Mouse (Mus musculus) monocyte, adult 5-6 weeks (primary cell): ENCODE data around the gene Snd1. TPM values are rescaled to one million over a fixed set of nuclear protein-coding genes. Genes with fewer than 3 reads are reported as not detected.

Source experiments
- ATAC-seq: fragments of 153-309, 156-312 bp; replicated peaks from 2 replicates; pipeline ENCODE4 v1.8.0; 2017; ENCODE audit warnings: mild to moderate bottlenecking; ENCODE audit not compliant: low TSS enrichment, insufficient number of reproducible peaks, severe bottlenecking, poor library complexity, low FRiP score
- total RNA-seq: library from RNA; stranded (forward); fragments of 200-1000, 200-491, 200-594 nt; gene quantifications from 3 replicates; pipeline ENCODE4 v1.2.3, GENCODE M21; 2017

Snd1 gene
- total RNA-seq, 1 experiment from 2014 or later: 110 TPM

GRCm38 (mm10) chr6:28572991-28573759 lies 98.2 kb downstream of the Snd1 start:
- ATAC-seq: no peak

- ATAC-seq: no peak
Measured at GRCm38 (mm10) chr6:28576356-28577264, 101.7 kb downstream of the Snd1 start.

GRCm38 (mm10) chr6:28582847-28583246 lies 107.9 kb downstream of the Snd1 start:
- ATAC-seq: no peak

DNA sequence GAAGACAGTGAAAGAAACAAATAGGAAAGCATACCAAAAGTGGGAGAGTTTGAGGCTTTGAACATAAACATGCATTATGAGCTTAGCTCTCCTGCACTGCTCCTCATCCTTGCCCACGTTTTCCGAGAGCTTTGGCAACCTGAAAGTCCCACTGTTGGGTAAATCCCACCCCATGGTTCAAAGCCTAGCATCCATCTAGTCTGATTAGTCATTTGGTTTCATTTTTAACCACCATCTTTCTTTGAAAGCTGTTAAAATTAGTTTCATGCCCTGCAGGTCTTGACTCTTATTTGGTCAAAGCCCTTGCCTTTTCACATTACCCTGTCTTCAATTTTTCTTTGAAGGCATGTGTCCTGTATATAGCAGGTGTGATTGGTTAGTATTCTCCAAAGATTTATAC lies 108.5 kb downstream of the Snd1 start:
- ATAC-seq: no peak

DNA sequence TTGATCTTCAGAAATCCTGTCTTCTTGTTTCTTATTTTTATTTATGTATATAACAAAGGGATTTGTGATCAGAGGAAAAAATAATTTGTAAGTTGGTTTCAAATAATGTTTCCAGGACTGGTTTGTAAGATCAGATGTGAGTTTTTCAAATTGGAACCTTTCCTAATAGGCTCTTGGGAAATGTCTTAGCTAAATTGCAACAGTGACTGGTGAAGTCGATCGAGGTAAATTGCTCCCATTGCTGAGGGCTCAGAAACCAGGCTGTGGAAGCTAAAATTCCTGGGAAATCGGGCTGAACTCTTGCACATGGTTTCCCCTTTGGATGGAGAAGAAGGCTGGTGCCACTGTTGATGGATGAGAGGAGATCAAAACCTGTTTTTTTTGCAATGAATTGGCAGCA lies 111.9 kb downstream of the Snd1 start:
- ATAC-seq: no peak

DNA sequence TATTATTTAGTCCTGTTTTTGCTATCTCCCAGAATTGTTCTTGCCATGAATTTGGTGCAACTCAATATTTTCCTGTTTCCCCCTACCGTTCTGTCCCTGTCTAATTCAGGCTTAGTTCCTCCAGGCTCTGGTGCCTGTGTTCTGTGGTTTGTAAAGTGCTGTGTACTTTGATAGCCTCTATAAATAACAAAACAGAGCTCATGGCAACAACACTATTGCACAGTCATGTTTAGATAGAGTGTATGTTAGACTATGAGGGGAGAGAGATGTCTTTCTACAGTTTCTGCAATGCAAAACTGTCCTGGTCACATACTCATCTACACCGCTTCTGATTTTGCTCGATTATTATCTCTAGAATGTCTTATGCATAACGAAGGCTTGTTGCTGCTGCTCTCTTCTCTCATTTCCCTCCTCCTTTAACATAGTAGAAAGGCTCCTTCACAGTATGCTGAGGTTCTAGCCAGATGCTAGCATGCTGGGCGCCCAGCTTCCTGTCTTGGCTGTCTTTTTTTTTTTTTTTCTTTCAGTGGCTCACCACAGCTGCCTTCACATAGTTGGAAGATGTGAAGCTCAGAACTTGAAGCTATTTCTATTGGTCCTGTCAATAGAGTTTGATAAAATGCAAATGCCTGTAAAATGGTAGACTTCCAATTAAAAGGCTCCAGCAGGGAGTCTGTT lies 113.7 kb downstream of the Snd1 start:
- ATAC-seq: no peak

DNA sequence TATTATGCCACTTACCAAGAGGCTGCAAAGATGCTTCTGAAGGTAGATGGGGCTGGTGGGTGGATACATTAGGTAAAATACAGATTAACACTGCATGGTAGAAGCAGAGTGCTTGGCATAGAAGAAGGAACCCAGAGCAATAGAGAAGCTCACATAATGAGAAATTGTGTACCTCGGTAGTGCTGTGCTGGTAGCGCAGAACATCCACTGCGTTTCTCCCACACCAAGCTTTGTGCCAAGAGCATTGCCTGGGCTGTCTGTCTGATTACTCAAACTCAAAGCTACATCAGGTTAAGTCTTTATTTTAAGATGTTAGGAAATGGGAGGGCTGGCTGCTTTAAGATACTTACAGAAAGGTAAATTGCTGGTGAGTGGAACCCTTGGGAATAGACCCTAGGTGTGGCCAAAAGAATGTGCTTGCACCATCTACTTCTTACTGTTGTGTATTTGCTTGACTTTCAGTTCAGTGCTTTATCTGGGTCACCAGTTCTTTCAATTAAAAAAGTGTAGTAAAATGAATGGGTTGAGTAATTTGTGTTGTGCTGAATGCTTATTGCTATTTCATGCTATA lies 117.5 kb downstream of the Snd1 start:
- ATAC-seq: no peak

DNA sequence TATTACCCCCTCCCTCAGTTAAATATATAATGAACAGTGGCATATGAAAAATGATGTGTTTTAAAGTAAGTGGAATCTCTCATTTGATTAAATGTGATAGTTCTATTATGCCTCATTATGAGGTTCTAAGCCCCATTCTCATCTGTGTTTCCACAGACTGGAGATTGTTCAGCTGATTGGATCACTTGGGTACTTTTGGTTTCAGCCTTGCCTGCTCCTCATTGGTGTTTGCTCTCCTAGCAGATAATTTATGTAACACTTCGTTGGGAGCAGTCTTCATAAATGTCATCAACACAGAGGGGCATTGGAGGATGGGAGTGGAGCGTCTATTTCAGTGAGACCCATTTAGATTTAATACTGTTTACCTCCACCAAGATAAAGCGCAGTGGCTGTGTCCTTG lies 118.8 kb downstream of the Snd1 start:
- no peak for ATAC-seq

DNA sequence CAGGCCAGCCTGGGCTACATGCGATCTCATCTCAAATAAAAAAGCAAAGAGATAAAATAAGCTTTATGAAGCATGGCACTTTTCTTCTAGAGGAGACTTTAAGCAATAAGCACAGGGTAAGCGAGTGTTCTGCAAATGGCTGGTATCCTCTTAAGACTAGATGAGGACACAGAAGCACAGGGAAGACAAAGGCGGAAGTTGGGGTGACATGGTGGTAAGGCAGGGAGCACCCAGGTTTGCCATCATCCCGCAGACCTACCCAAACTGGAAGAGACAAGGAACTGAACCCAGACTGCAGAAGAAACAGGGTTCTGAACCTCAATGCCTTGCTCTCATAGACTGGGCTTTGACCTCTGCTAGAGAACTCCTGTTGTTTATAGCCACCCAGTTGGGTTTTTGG lies 119.8 kb downstream of the Snd1 start:
- ATAC-seq: no peak

DNA sequence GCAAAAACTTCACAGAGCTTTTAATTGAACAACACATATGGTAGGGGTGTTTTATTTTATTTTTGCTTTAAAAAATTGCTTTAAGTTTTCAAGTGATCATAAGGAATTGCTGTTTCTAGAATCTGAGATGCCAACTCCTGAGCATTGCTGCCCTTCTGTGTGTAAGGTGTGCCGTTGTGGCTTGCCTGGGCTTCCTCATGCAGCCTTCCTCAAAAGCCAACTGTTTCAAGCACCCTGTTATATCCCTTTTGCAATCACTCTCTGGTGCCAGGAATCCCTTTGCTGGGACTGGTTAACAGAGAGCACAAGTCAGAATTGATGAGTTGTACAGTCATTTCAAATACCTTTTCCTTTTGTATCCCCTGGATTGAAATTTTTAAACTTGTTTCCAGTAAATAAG lies 120.3 kb downstream of the Snd1 start:
- ATAC-seq: no peak

GRCm38 (mm10) chr6:28597266-28597665 lies 122.3 kb downstream of the Snd1 start:
- ATAC-seq: no peak

- ATAC-seq: no peak
Measured at GRCm38 (mm10) chr6:28599120-28599519, 124.2 kb downstream of the Snd1 start.

- no peak for ATAC-seq
Measured at GRCm38 (mm10) chr6:28600404-28600803, 125.5 kb downstream of the Snd1 start.

- no peak for ATAC-seq
Measured at GRCm38 (mm10) chr6:28603401-28603800, 128.5 kb downstream of the Snd1 start.

DNA sequence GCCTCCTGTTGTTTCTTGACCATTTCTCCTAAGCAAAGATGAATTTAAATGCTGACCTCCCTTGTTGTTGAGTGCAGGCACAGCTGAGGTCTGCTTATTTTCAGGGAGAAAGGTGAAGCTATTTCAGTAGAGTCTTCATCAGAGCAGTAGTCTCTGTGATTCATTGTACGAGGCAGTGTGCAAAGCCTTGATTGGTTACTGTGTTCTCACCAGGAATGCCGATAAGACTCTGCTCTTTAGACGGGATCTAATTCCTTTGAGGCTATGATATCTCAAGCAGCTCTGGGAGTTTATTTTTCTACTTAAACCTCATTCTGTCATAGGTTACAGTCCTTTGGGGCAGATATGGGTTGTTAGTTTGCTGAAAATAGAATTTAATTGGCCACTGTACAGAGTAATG lies 128.9 kb downstream of the Snd1 start:
- ATAC-seq: no peak

DNA sequence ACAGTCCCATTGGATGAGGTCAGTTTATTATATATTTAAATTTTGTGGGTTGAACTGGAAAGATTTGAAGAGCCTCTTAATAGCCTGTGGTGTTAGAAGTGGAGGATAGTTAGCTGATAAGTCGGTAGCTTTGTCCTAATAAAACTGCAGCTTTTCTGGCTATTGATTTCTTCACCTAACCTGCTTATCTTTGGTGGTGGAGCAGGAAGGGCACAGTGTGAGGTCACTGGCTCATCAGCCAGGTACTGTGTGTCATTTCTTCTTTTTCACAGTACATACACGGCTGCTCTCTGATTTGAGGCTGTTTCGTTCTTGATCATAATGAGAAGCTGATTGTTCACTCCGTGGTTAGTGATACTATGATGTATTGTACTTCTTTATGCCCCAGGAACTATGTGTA lies 134.4 kb downstream of the Snd1 start:
- no peak for ATAC-seq

- ATAC-seq: no peak
Measured at GRCm38 (mm10) chr6:28610127-28610526, 135.2 kb downstream of the Snd1 start.

- ATAC-seq: no peak
Measured at GRCm38 (mm10) chr6:28613441-28613840, 138.5 kb downstream of the Snd1 start.

DNA sequence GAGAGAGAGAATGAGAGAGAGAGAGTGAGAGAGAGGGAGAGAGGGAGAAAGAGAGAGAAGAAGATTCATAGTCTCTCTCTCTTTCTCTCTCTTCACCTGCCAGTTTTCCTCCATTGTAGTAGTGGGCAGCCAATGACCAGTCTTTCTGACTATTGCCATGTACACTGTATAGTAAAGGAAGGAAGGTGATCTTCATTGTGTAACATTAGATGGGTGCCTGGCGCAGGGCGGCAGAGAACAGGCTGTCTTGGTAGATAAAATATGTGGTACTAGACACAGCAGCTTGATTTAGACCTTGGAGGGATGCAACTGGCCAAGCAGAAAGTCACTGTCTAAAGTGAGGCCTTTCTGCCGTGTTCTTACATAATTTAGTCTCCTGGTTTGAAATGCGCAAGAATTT lies 139.9 kb downstream of the Snd1 start:
- ATAC-seq: no peak
